Mouse (Mus musculus): ENCODE measurements around the gene Minos1.

DNA sequence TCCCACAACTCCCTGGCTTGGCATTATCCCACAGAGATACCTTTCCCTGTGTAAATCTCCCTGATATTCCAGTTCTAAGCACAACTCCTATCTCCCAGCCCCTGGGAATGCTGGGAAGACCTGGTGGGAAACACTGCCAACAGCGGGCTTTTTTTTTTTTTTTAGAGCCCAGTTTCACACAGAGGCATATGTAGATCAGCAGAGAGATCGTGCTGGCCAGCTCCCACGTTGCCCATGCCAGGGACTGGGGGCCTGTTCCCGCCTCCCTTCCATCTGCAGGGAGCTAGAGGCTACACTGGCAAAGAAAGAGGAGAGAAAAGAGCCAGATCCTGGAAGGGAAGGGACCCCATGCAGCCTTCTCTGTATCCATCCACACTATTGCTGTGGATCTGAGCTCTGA, 62.6 kb downstream of the Minos1 start:
- no peak for TF ChIP-seq CTCF (IDR thresholded peaks at IDR 0.05; ENCODE audit: extremely low read depth, insufficient read depth, insufficient read length, insufficient replicate concordance)
- no peak for TF ChIP-seq POLR2A (IDR thresholded peaks at IDR 0.05; ENCODE audit: low read depth, low read length)

Data from spleen, adult 2 months (tissue).